Mouse (Mus musculus) urinary bladder, postnatal 10 days (tissue): ENCODE data around the gene Arap2.

ENCODE experiments used
- DNase-seq: peaks from one replicate; pipeline ENCODE4 v3.0.0; 2022; ENCODE audit warnings: low spot score

The Arap2 gene

GRCm38 (mm10) chr5:62622848-62623479 lies 143.0 kb downstream of the Arap2 start:
- no peak for DNase-seq

GRCm38 (mm10) chr5:62618286-62618685 lies 147.7 kb downstream of the Arap2 start:
- DNase-seq: no peak

- no peak for DNase-seq
Measured at GRCm38 (mm10) chr5:62611990-62612389, 154.0 kb downstream of the Arap2 start.

GRCm38 (mm10) chr5:62587348-62587747 lies 178.6 kb downstream of the Arap2 start:
- DNase-seq: no peak

GRCm38 (mm10) chr5:62582643-62583042 lies 183.3 kb downstream of the Arap2 start:
- DNase-seq: no peak

- no peak for DNase-seq
Measured at GRCm38 (mm10) chr5:62581699-62582098, 184.3 kb downstream of the Arap2 start.

- DNase-seq: no peak
Measured at GRCm38 (mm10) chr5:62574336-62574844, 191.6 kb downstream of the Arap2 start.
